Mouse (Mus musculus): ENCODE data around the gene Tmem145. TPM values are rescaled to one million over a fixed set of nuclear protein-coding genes. Genes with fewer than 3 reads are reported as not detected.

The Tmem145 gene
- polyA plus RNA-seq, 1 experiment from 2014 or later: 2.1 TPM

- 94% methylated on average over 17 of the region's 17 CpGs for WGBS
These were observed 57.7 kb downstream of the Tmem145 start for GRCm38 (mm10) chr7:25363632-25364031.

More at GRCm38 (mm10) chr7:25363632-25364031, 57.7 kb downstream of the Tmem145 start:
- Histone ChIP-seq H3K27me3 (ENCODE audit: low read depth, poor library complexity, severe bottlenecking) (peaks cover 45% of the 10 kb centered on the region), H3K4me3 (no peak overlapping the region), H3K27ac (replicated peaks) (no peak overlapping the region), H3K9me3 (replicated peaks) (no peaks in the 10 kb centered on the region), H3K4me1 (peaks cover 25% of the 10 kb centered on the region), H3K36me3 (peaks cover 61% of the 10 kb centered on the region)
- no peak for DNase-seq (ENCODE audit: low spot score)

Other genes with a start within 250 kb of the Tmem145 start
- gene Grik5, start 233.8 kb upstream of the Tmem145 start, polyA plus RNA-seq (2016; fragmentation: Nextera tagmentation; extraction: Ambion mirVana): 5.4 and 7.5 TPM in 2 replicates
- 44.4 and 45.3 TPM in 2 replicates for gene Zfp574, start 233.5 kb upstream of the Tmem145 start, polyA plus RNA-seq (2016; fragmentation: Nextera tagmentation; extraction: Ambion mirVana)
- 13.6 and 26.5 TPM in 2 replicates for gene Pou2f2, start 126.4 kb upstream of the Tmem145 start, polyA plus RNA-seq (2016; fragmentation: Nextera tagmentation; extraction: Ambion mirVana)
- gene Dedd2, start 85.5 kb upstream of the Tmem145 start, polyA plus RNA-seq (2016; fragmentation: Nextera tagmentation; extraction: Ambion mirVana): 8.4 TPM in 2 replicates
- 2.7 and 2.8 TPM in 2 replicates for gene Zfp526, start 84.7 kb upstream of the Tmem145 start, polyA plus RNA-seq (2016; fragmentation: Nextera tagmentation; extraction: Ambion mirVana)
- 9.3 and 10.5 TPM in 2 replicates for gene Gsk3a, start 68.3 kb upstream of the Tmem145 start, polyA plus RNA-seq (2016; fragmentation: Nextera tagmentation; extraction: Ambion mirVana)
- gene Erf, start 55.3 kb upstream of the Tmem145 start, polyA plus RNA-seq (2016; fragmentation: Nextera tagmentation; extraction: Ambion mirVana): 6.9 and 7.3 TPM in 2 replicates
- gene Cic, start 38.4 kb upstream of the Tmem145 start, polyA plus RNA-seq (2016; fragmentation: Nextera tagmentation; extraction: Ambion mirVana): 18.5 and 21.7 TPM in 2 replicates
- 293 and 325 TPM in 2 replicates for gene Pafah1b3, start 8.1 kb upstream of the Tmem145 start, polyA plus RNA-seq (2016; fragmentation: Nextera tagmentation; extraction: Ambion mirVana)
- gene Prr19, start 4.7 kb upstream of the Tmem145 start, polyA plus RNA-seq (2016; fragmentation: Nextera tagmentation; extraction: Ambion mirVana): 1.1 and 1.4 TPM in 2 replicates
- gene Megf8, start 11.1 kb downstream of the Tmem145 start, polyA plus RNA-seq (2016; fragmentation: Nextera tagmentation; extraction: Ambion mirVana): 13.9 and 14.9 TPM in 2 replicates
- gene Cnfn, start 63.6 kb downstream of the Tmem145 start, polyA plus RNA-seq (2016; fragmentation: Nextera tagmentation; extraction: Ambion mirVana): not detected in 2 replicates
- gene Lipe, start 92.6 kb downstream of the Tmem145 start, polyA plus RNA-seq (2016; fragmentation: Nextera tagmentation; extraction: Ambion mirVana): 4.7 and 7.0 TPM in 2 replicates
- gene Cxcl17, start 106.8 kb downstream of the Tmem145 start, polyA plus RNA-seq (2016; fragmentation: Nextera tagmentation; extraction: Ambion mirVana): 0.31 and 0.37 TPM in 2 replicates
- 0.53 and 0.61 TPM in 2 replicates for gene Ceacam1, start 171.5 kb downstream of the Tmem145 start, polyA plus RNA-seq (2016; fragmentation: Nextera tagmentation; extraction: Ambion mirVana)
- not detected in 2 replicates for gene Ceacam2, start 233.8 kb downstream of the Tmem145 start, polyA plus RNA-seq (2016; fragmentation: Nextera tagmentation; extraction: Ambion mirVana)

All from midbrain, embryonic 10.5 days (tissue).